Comparison of ENCODE assay signal across 11 mouse cellular contexts in the genomic region with DNA sequence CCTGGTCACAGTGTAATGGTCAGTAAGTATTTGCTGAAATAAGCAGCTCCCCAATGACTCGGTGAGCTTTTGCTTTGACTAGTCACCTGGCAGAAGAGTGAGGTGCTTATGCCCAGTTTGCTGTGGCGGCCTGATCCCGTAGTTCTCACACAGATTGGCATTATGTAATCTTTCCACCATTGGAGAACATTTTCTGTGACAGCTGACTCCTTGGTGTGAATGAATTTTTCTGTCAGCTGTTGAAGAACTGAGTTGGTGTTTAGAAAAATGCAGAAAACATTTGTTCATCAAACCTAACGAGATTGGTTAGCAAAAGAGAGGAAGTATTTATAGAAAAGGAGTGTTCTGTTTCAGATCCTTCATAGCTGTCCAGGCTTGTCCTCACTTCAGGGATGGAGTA. TPM values are rescaled to one million over a fixed set of nuclear protein-coding genes. Genes with fewer than 3 reads are reported as not detected.
DNase-seq lines count a peak whose midpoint lies in the region; ATAC-seq and TF ChIP-seq lines count a peak whose summit lies in the region.
"Had no signal": no experiment of that assay in that cellular context is flagged by ENCODE, and none has a peak within 500 bp of the region (broad histone marks: within the 10 kb centered on the region; RNA-seq: fewer than 3 reads in every experiment).

No protein-coding gene starts in this region.

- H3K36me3 ChIP-seq in intestine, embryonic 14.5 days (ENCODE audit: control insufficient read depth, insufficient read depth, low read length), result 0 out of 2 replicates have a peak, but pooled peaks cover 4% of the 10 kb centered on the region
- H3K36me3 ChIP-seq in intestine, postnatal 0 days (ENCODE audit: control insufficient read depth, insufficient read depth), result no peaks in the 10 kb centered on the region
- H3K36me3 ChIP-seq in embryonic facial prominence, embryonic 15.5 days, result no peaks in the 10 kb centered on the region
- H3K36me3 ChIP-seq: hindbrain, embryonic 13.5 days had no signal

- peak overlapping the region; percentile 70; the same call in 1 of the 2 replicates for H3K27ac ChIP-seq in intestine, embryonic 14.5 days (ENCODE audit: low read depth)
- no peak overlapping the region for H3K27ac ChIP-seq in intestine, postnatal 0 days (ENCODE audit: low read depth, low read length)
- H3K27ac ChIP-seq in embryonic facial prominence, embryonic 15.5 days (replicated peaks), result peak overlapping the region; percentile 49
- H3K27ac ChIP-seq: liver, embryonic 14.5 days had no signal

- no peak for DNase-seq in intestine, embryonic 14.5 days (ENCODE audit: low spot score)
- DNase-seq in right cerebral cortex, postnatal 36 days (ENCODE audit: low spot score in 2 of 2), result peak; percentile 27 to 47
- no peak for DNase-seq in right cerebral cortex, postnatal 10 days (ENCODE audit: low spot score in 2 of 2)
- DNase-seq in telencephalon, adult 2 months (ENCODE audit: low read depth, low spot score), result peak; percentile 73
- DNase-seq in natural killer cell, adult 2 months (ENCODE audit: low spot score in 2 of 2), result no peak
- DNase-seq in gastrocnemius, adult 18-20 months (ENCODE audit: low spot score), result no peak

- H3K4me3 ChIP-seq in intestine, embryonic 14.5 days (ENCODE audit: low read depth, low read length), result no peak overlapping the region
- no peak overlapping the region for H3K4me3 ChIP-seq in intestine, postnatal 0 days (ENCODE audit: low read depth, low read length)
- H3K4me3 ChIP-seq in embryonic facial prominence, embryonic 15.5 days (replicated peaks), result no peak overlapping the region
- H3K4me3 ChIP-seq: hindbrain, embryonic 13.5 days had no signal

- no peak for TF ChIP-seq CTCF in intestine, postnatal 0 days (IDR thresholded peaks at IDR 0.05; ENCODE audit: low read depth)

- H3K9me3 ChIP-seq in intestine, embryonic 14.5 days (ENCODE audit: control insufficient read depth, low read length), result no peaks in the 10 kb centered on the region
- no peaks in the 10 kb centered on the region for H3K9me3 ChIP-seq in intestine, postnatal 0 days (ENCODE audit: control insufficient read depth)
- no peaks in the 10 kb centered on the region for H3K9me3 ChIP-seq in embryonic facial prominence, embryonic 15.5 days (replicated peaks)
- H3K9me3 ChIP-seq: hindbrain, embryonic 13.5 days had no signal

- H3K4me1 ChIP-seq in intestine, embryonic 14.5 days (replicated peaks; ENCODE audit: control insufficient read depth, insufficient read depth, low read length), result peaks cover 51% of the 10 kb centered on the region
- H3K4me1 ChIP-seq in intestine, postnatal 0 days (replicated peaks; ENCODE audit: control insufficient read depth, insufficient read depth, low read length), result peaks cover 10% of the 10 kb centered on the region; the same call in 1 of the 2 replicates
- peaks cover 31% of the 10 kb centered on the region for H3K4me1 ChIP-seq in embryonic facial prominence, embryonic 15.5 days

- H3K4me2 ChIP-seq in intestine, embryonic 14.5 days (ENCODE audit: low read length), result no peak overlapping the region
- no peak overlapping the region for H3K4me2 ChIP-seq in intestine, postnatal 0 days (replicated peaks; ENCODE audit: low read depth)
- no peak overlapping the region for H3K4me2 ChIP-seq in embryonic facial prominence, embryonic 15.5 days (replicated peaks)
- H3K4me2 ChIP-seq: hindbrain, embryonic 13.5 days had no signal

- WGBS in intestine, embryonic 14.5 days, result 58% methylated on average over 4 of the region's 4 CpGs
- WGBS in intestine, postnatal 0 days, result 66% methylated on average over 4 of the region's 4 CpGs
- WGBS in embryonic facial prominence, embryonic 15.5 days, result 45% methylated on average over 4 of the region's 4 CpGs

- no peak for ATAC-seq in intestine, embryonic 14.5 days (replicated peaks; ENCODE audit: low FRiP score, low TSS enrichment, low read depth)
- no peak for ATAC-seq in intestine, postnatal 0 days
- ATAC-seq in embryonic facial prominence, embryonic 15.5 days (ENCODE audit: insufficient number of reproducible peaks, low FRiP score, low TSS enrichment, low read depth), result no peak
- ATAC-seq: Patski had no signal

- no peaks in the 10 kb centered on the region for H3K27me3 ChIP-seq in intestine, embryonic 14.5 days (replicated peaks; ENCODE audit: control insufficient read depth, insufficient read depth, low read length)
- H3K27me3 ChIP-seq in intestine, postnatal 0 days (replicated peaks; ENCODE audit: control insufficient read depth, insufficient read depth, low read length), result no peaks in the 10 kb centered on the region
- no peaks in the 10 kb centered on the region for H3K27me3 ChIP-seq in embryonic facial prominence, embryonic 15.5 days
- H3K27me3 ChIP-seq: hindbrain, embryonic 13.5 days; Patski had no signal

- H3K9ac ChIP-seq in intestine, embryonic 14.5 days (ENCODE audit: low read length), result no peak overlapping the region
- H3K9ac ChIP-seq in intestine, postnatal 0 days (ENCODE audit: low read depth, low read length), result no peak overlapping the region
- H3K9ac ChIP-seq in embryonic facial prominence, embryonic 15.5 days, result no peak overlapping the region
- H3K9ac ChIP-seq: hindbrain, embryonic 13.5 days; liver, embryonic 14.5 days had no signal

RNA-seq across cellular contexts. Expression of gene Gnaq, which starts 34.6 kb away (rescaled TPM):
- 18.4 and 18.8 TPM in 2 replicates for polyA plus RNA-seq in intestine, embryonic 14.5 days (2014; fragmentation: Nextera tagmentation; extraction: Ambion mirVana)
- 17.1 and 17.8 TPM in 2 replicates for polyA plus RNA-seq in intestine, postnatal 0 days (2015; fragmentation: Nextera tagmentation; extraction: Ambion mirVana)
- 33.4 and 34.0 TPM in 2 replicates for polyA plus RNA-seq in embryonic facial prominence, embryonic 15.5 days (2015; fragmentation: Nextera tagmentation; extraction: Ambion mirVana)
- 10 to 100 TPM; 11.9 to 14.9 TPM for total RNA-seq in gastrocnemius, adult 18-20 months (2021)

Comparison
In these comparisons a context has a peak if more than half of its experiments do, and no peak if none do; other contexts are left out.
1. DNase-seq: peak in right cerebral cortex, postnatal 36 days (2 of 2) and telencephalon, adult 2 months (single experiment); none in intestine, embryonic 14.5 days (single experiment), right cerebral cortex, postnatal 10 days (0 of 2), natural killer cell, adult 2 months (0 of 2) and gastrocnemius, adult 18-20 months (single experiment).